Mouse (Mus musculus) thymus, adult 2 months (tissue): Measurements from ENCODE around the gene Vmn1r1.

ENCODE experiments used
- CTCF ChIP-seq: fragments of 200-500 bp; IDR thresholded peaks from 2 replicates; pipeline ENCODE4 v1.5.1; 2012; ENCODE audit warnings: mild to moderate bottlenecking, control low read depth, low read length, moderate library complexity, borderline replicate concordance; ENCODE audit not compliant: control insufficient read depth, poor library complexity, insufficient read depth; ENCODE audit errors: extremely low read depth
- POLR2A ChIP-seq: fragments of 200-500 bp; IDR thresholded peaks from 2 replicates; pipeline ENCODE4 v1.6.1; 2012; ENCODE audit warnings: mild to moderate bottlenecking, low read length, control low read depth, moderate library complexity; ENCODE audit not compliant: control insufficient read depth, poor library complexity, insufficient read depth; ENCODE audit errors: extremely low read depth

GRCm38 (mm10) chr1:182139937-182140336 is 24.3 kb downstream of the Vmn1r1 start:
- TF ChIP-seq POLR2A (no peak), CTCF (no peak)
